Mouse (Mus musculus) kidney, adult 2 months (tissue): ENCODE data around the gene Slfn2. TPM values are rescaled to one million over a fixed set of nuclear protein-coding genes. Genes with fewer than 3 reads are reported as not detected.

ENCODE experiments used
- DNase-seq: peaks from one replicate; pipeline ENCODE4 v3.0.0; 2021
- H3K27ac ChIP-seq: fragments of 200-500 bp; 2 replicates; pipeline ENCODE4 v1.5.1; 2012; ENCODE audit warnings: low read depth, low read length, control low read depth, inconsistent platforms; ENCODE audit not compliant: insufficient read depth
- H3K27me3 ChIP-seq: fragments of 200-500 bp; replicated peaks from 2 replicates; pipeline ENCODE4 v1.6.1; 2012; ENCODE audit warnings: mild to moderate bottlenecking, moderate library complexity, low read length, inconsistent platforms; ENCODE audit not compliant: control insufficient read depth, insufficient read depth
- H3K36me3 ChIP-seq: fragments of 200-500 bp; 2 replicates; pipeline ENCODE4 v1.6.1; 2012; ENCODE audit warnings: mild to moderate bottlenecking, moderate library complexity, low read length, inconsistent platforms; ENCODE audit not compliant: control insufficient read depth, insufficient read depth
- H3K4me1 ChIP-seq: fragments of 200-500 bp; 2 replicates; pipeline ENCODE4 v1.6.1; 2011; ENCODE audit warnings: low read length; ENCODE audit not compliant: control insufficient read depth, insufficient read depth
- H3K4me3 ChIP-seq: fragments of 200-500 bp; 2 replicates; pipeline ENCODE4 v1.5.1; 2011; ENCODE audit warnings: mild to moderate bottlenecking, low read depth, low read length, control low read depth; ENCODE audit not compliant: insufficient read depth
- CTCF ChIP-seq: fragments of 200-500 bp; conservative IDR thresholded peaks from 2 replicates; pipeline ENCODE4 v1.5.1; 2011; ENCODE audit warnings: low read depth, mild to moderate bottlenecking, control low read depth, low read length, moderate library complexity, mixed read lengths; ENCODE audit not compliant: insufficient read depth, insufficient read length
- POLR2A ChIP-seq: fragments of 200-500 bp; IDR thresholded peaks from one replicate; pipeline ENCODE4 v1.6.1; 2011; ENCODE audit warnings: low read depth, low read length, control low read depth
- WGBS: fragments of 180-500 bp; shearing (Covaris S2); methylation state at CpG from one replicate; pipeline ENCODE4 v1.1.7; 2018; 5-methylcytosine and 5-hydroxymethylcytosine counted together
- polyA plus RNA-seq: library from polyadenylated mRNA; depleted of rRNA; stranded (reverse); fragments of >200 nt; gene quantifications from 2 replicates; pipeline ENCODE4 v1.2.3, GENCODE M21; 2012

The Slfn2 gene
- polyA plus RNA-seq, 1 experiment, result 7.3 TPM

GRCm38 (mm10) chr11:83063126-83063525, 1.8 kb upstream of the Slfn2 start:
- no peak for DNase-seq
- Histone ChIP-seq H3K4me1 (no peaks in the 10 kb centered on the region), H3K27ac (no peak overlapping the region), H3K4me3 (no peak overlapping the region), H3K36me3 (no peaks in the 10 kb centered on the region), H3K27me3 (no peaks in the 10 kb centered on the region; the same call in 1 of the 2 replicates)
- no peak for TF ChIP-seq CTCF
- no peak for TF ChIP-seq POLR2A
- WGBS, result 69% methylated on average over 4 of the region's 4 CpGs

GRCm38 (mm10) chr11:83063941-83064349, 967 bp upstream of the Slfn2 start:
- no peak overlapping the region for H3K4me3 ChIP-seq
- no peak overlapping the region; the same call in 1 of the 2 replicates for H3K27ac ChIP-seq
- 37% methylated on average over 3 of the region's 3 CpGs for WGBS
- TF ChIP-seq CTCF, result no peak
- no peak for TF ChIP-seq POLR2A
- no peaks in the 10 kb centered on the region for H3K4me1 ChIP-seq
- H3K36me3 ChIP-seq, result no peaks in the 10 kb centered on the region
- no peaks in the 10 kb centered on the region; the same call in 1 of the 2 replicates for H3K27me3 ChIP-seq
- DNase-seq, result no peak

- TF ChIP-seq POLR2A (no peak), CTCF (no peak)
- WGBS, result 21% methylated on average over 6 of the region's 6 CpGs
- peak overlapping the region; percentile 81 for H3K27ac ChIP-seq
- H3K27me3 ChIP-seq, result no peaks in the 10 kb centered on the region; the same call in 1 of the 2 replicates
- DNase-seq, result no peak
- H3K4me3 ChIP-seq, result peak overlapping the region; percentile 50
- no peaks in the 10 kb centered on the region; the same call in 1 of the 2 replicates for H3K36me3 ChIP-seq
- H3K4me1 ChIP-seq, result no peaks in the 10 kb centered on the region
Measured at GRCm38 (mm10) chr11:83065441-83066344, 781 bp downstream of the Slfn2 start.

- Histone ChIP-seq H3K4me3 (peak overlapping the region; percentile 66), H3K27me3 (no peaks in the 10 kb centered on the region; the same call in 1 of the 2 replicates), H3K4me1 (no peaks in the 10 kb centered on the region), H3K36me3 (no peaks in the 10 kb centered on the region; the same call in 1 of the 2 replicates), H3K27ac (peak overlapping the region; percentile 61; the same call in 1 of the 2 replicates)
- TF ChIP-seq CTCF (no peak), POLR2A (no peak)
- DNase-seq, result peak; percentile 60
- WGBS, result 37% methylated on average over 11 of the region's 11 CpGs
Measured at GRCm38 (mm10) chr11:83066640-83067531, 2.0 kb downstream of the Slfn2 start.

GRCm38 (mm10) chr11:83067982-83068694, 3.2 kb downstream of the Slfn2 start:
- TF ChIP-seq CTCF (0 out of 2 replicates have a peak, but pooled peaks have one; percentile 10), POLR2A (no peak)
- no peak overlapping the region for H3K27ac ChIP-seq
- H3K27me3 ChIP-seq, result no peaks in the 10 kb centered on the region; the same call in 1 of the 2 replicates
- DNase-seq, result no peak
- H3K36me3 ChIP-seq, result no peaks in the 10 kb centered on the region; the same call in 1 of the 2 replicates
- 75% methylated on average over 4 of the region's 4 CpGs for WGBS
- H3K4me1 ChIP-seq, result no peaks in the 10 kb centered on the region
- no peak overlapping the region for H3K4me3 ChIP-seq

- Histone ChIP-seq H3K36me3 (no peaks in the 10 kb centered on the region; the same call in 1 of the 2 replicates), H3K4me3 (no peak overlapping the region), H3K27ac (no peak overlapping the region), H3K27me3 (no peaks in the 10 kb centered on the region; the same call in 1 of the 2 replicates), H3K4me1 (no peaks in the 10 kb centered on the region)
- DNase-seq, result peak; percentile 0
- TF ChIP-seq POLR2A (no peak), CTCF (no peak)
- 78% methylated on average over 15 of the region's 15 CpGs for WGBS
Measured at GRCm38 (mm10) chr11:83070321-83070970, 5.5 kb downstream of the Slfn2 start.
